Mouse (Mus musculus) lung, embryonic 14.5 days (tissue): ENCODE data around the gene Tpk1. TPM values are rescaled to one million over a fixed set of nuclear protein-coding genes. Genes with fewer than 3 reads are reported as not detected.
A peak's percentile ranks its signal among the peaks of the same experiment; 100 is the strongest.

Experiments
- ATAC-seq: fragments of 200-750 bp; cut with Nextera tagmentation; 2 replicates; pipeline ENCODE4 v1.8.0; 2017; ENCODE audit warnings: mild to moderate bottlenecking, moderate TSS enrichment, moderate library complexity; ENCODE audit not compliant: insufficient read depth
- DNase-seq: peaks from one replicate; pipeline ENCODE4 v3.0.0-alpha.2; 2015
- H3K27ac ChIP-seq: fragments of 300-500 bp; sonication (generic); 2 replicates; pipeline ENCODE4 v1.5.1; 2014; ENCODE audit warnings: low read depth, mild to moderate bottlenecking, moderate library complexity
- H3K27me3 ChIP-seq: fragments of 300-500 bp; sonication (generic); 2 replicates; pipeline ENCODE4 v1.6.1; 2014; ENCODE audit warnings: low read length, control low read depth; ENCODE audit not compliant: insufficient read depth
- H3K36me3 ChIP-seq: fragments of 300-500 bp; sonication (generic); 2 replicates; pipeline ENCODE4 v1.6.1; 2014; ENCODE audit warnings: control low read depth; ENCODE audit not compliant: insufficient read depth
- H3K4me1 ChIP-seq: fragments of 300-500 bp; sonication (generic); 2 replicates; pipeline ENCODE4 v1.6.1; 2014; ENCODE audit warnings: antibody characterized with exemption, control low read depth; ENCODE audit not compliant: insufficient read depth
- H3K4me2 ChIP-seq: fragments of 300-500 bp; sonication (generic); 2 replicates; pipeline ENCODE4 v1.6.1; 2014; ENCODE audit warnings: mild to moderate bottlenecking
- H3K4me3 ChIP-seq: fragments of 300-500 bp; sonication (generic); 2 replicates; pipeline ENCODE4 v1.5.1; 2014; ENCODE audit warnings: low read depth, low read length
- H3K9ac ChIP-seq: fragments of 300-500 bp; sonication (generic); 2 replicates; pipeline ENCODE4 v1.6.1; 2014
- H3K9me3 ChIP-seq: fragments of 300-500 bp; sonication (generic); 2 replicates; pipeline ENCODE4 v1.6.1; 2016; ENCODE audit warnings: low read depth, low read length, control low read depth
- CTCF ChIP-seq: IDR thresholded peaks from 2 replicates; pipeline ENCODE4 v1.5.1; 2016; ENCODE audit warnings: antibody characterized with exemption, low read depth
- WGBS: fragments of 180-500 bp; shearing (Covaris S2); extraction: QIAGEN DNeasy Blood & Tissue Kit; methylation state at CpG from one replicate; pipeline ENCODE4 v1.1.7; 2014; 5-methylcytosine and 5-hydroxymethylcytosine counted together
- polyA plus RNA-seq: library from polyadenylated mRNA; unstranded; fragments of >200 nt; fragmentation: Nextera tagmentation; extraction: Ambion mirVana; gene quantifications from 2 replicates; pipeline ENCODE4 v1.2.1, GENCODE M21; 2014

Gene Tpk1
- polyA plus RNA-seq, 1 experiment from 2014 or later = 12.4 TPM

DNA sequence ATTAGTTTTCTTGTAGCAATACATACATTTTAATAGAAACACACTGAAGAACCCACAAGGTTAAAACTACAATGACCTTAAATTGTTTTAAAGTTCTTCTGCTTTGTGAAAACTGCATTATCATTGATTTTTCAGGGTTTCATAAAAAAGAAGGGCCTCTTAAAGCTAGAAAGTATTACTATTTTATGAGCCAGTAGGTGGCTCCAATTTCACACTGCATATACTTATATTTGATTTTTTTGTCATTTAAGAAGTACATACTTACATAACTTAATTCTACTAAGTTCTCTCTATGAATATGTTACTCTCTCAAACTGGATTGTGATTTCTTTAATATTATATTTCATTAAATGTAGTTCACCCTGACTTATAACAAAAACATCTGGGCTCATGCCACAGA is 173.7 kb downstream of the Tpk1 start:
- no peaks in the 10 kb centered on the region for H3K36me3 ChIP-seq

DNA sequence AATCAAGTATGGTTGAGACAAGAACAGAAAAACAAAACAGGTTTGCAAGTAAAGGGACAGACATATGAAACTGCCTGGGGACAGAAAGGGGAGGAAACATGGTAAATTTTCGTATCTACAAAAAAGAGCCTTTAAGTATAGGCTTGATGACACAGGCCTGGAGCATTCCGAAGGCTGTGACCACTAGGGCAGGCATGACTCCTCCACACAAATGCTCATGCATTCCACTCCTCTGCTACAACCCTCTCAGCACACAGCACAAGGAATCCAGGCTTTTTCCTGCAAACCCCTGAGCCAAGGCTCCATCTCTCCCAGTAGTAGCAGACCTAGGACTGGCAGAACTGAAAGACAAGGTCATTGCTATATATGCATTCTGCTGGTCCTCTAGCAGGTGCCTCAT is 179.4 kb downstream of the Tpk1 start:
- 80% methylated on average over 2 of the region's 2 CpGs for WGBS
- H3K4me3 ChIP-seq = no peak overlapping the region
- no peak for DNase-seq
- ATAC-seq = no peak
- H3K4me1 ChIP-seq = no peaks in the 10 kb centered on the region
- no peak overlapping the region for H3K9ac ChIP-seq
- no peak overlapping the region for H3K4me2 ChIP-seq
- H3K9me3 ChIP-seq = no peaks in the 10 kb centered on the region
- H3K36me3 ChIP-seq = no peaks in the 10 kb centered on the region
- TF ChIP-seq CTCF = no peak
- no peak overlapping the region for H3K27ac ChIP-seq
- H3K27me3 ChIP-seq = no peaks in the 10 kb centered on the region

More for the DNA sequence above, 173.7 kb downstream of the Tpk1 start:
- peak; percentile 57 for DNase-seq
- Histone ChIP-seq H3K9me3 (peaks cover 7% of the 10 kb centered on the region; the same call in 1 of the 2 replicates), H3K27me3 (no peaks in the 10 kb centered on the region), H3K9ac (no peak overlapping the region), H3K4me1 (no peaks in the 10 kb centered on the region), H3K4me3 (no peak overlapping the region), H3K4me2 (no peak overlapping the region), H3K27ac (no peak overlapping the region)
- ATAC-seq = no peak
- peak; percentile 17; the same call in 1 of the 2 replicates for TF ChIP-seq CTCF

DNA sequence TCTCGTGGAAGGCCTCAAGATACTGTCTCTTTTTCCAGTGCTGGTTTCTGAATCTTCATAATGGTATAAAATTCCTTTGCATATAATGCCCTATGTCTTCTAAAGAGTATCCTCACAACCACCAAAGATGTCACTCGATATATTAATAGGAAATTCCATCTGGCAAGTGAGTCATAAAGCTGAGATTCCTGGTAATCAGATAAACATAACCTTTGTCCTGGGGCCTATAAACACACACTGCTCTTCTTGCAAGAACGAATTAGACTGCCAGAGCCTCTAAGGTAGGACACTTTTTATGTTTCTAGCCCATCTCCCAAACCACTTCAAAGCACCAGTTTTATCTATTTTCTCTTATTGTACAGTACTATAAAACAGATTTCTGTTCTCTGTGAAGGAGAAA is 185.4 kb downstream of the Tpk1 start:
- Histone ChIP-seq H3K9me3 (no peaks in the 10 kb centered on the region), H3K9ac (no peak overlapping the region), H3K27me3 (no peaks in the 10 kb centered on the region), H3K4me1 (no peaks in the 10 kb centered on the region), H3K4me3 (no peak overlapping the region), H3K4me2 (no peak overlapping the region), H3K36me3 (no peaks in the 10 kb centered on the region), H3K27ac (no peak overlapping the region)
- ATAC-seq = no peak
- no peak for TF ChIP-seq CTCF
- 51% methylated on average over 3 of the region's 3 CpGs for WGBS
- no peak for DNase-seq

DNA sequence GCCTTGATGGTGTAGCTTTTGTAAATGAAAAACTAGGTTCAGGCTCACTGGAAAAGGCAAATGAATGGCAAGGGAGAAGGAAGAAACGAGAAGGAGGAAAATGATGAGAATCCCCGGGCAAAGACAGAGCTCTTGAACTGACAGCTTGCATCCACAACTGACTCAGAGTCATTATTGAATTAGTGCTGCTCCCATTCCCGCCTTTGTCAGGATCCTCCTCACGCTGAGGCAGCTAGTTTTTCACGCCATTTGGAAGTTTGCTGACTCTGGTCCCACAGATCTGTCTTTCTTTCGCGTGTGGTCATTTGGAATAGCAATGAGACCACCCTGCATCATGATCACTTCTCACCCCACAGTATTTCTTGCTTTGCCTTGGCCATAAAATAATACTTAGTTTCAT is 187.3 kb downstream of the Tpk1 start:
- Histone ChIP-seq H3K4me3 (no peak overlapping the region), H3K27ac (no peak overlapping the region), H3K4me1 (no peaks in the 10 kb centered on the region), H3K27me3 (no peaks in the 10 kb centered on the region), H3K9ac (no peak overlapping the region), H3K4me2 (no peak overlapping the region), H3K9me3 (no peaks in the 10 kb centered on the region), H3K36me3 (no peaks in the 10 kb centered on the region)
- WGBS = 78% methylated on average over 7 of the region's 7 CpGs
- no peak for ATAC-seq
- no peak for DNase-seq
- TF ChIP-seq CTCF = no peak

DNA sequence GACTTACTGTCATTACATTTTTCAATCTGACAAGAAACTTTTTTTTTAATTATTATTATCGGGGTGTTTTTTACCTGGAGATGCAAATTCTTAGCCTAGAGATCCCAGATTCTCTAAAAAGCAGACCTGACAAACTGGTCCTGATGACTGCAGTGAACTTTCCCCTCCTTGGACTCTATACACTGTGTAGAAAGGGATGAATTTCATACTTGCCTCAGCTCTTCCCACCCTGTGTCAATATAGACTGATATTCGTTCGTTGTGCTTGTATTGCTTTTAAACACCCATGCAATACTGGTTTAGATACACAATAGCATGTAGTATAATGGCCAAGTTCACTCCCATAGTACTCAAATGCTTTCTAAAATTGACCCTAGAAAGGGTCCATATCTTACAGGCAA is 189.7 kb downstream of the Tpk1 start:
- DNase-seq (no peak), ATAC-seq (no peak)
- no peak for TF ChIP-seq CTCF
- H3K4me1 ChIP-seq = no peaks in the 10 kb centered on the region
- H3K9ac ChIP-seq = no peak overlapping the region
- no peak overlapping the region for H3K27ac ChIP-seq
- no peaks in the 10 kb centered on the region for H3K27me3 ChIP-seq
- no peaks in the 10 kb centered on the region for H3K9me3 ChIP-seq
- H3K36me3 ChIP-seq = no peaks in the 10 kb centered on the region
- no peak overlapping the region for H3K4me3 ChIP-seq
- WGBS = 89% methylated on average over 3 of the region's 3 CpGs
- H3K4me2 ChIP-seq = no peak overlapping the region

DNA sequence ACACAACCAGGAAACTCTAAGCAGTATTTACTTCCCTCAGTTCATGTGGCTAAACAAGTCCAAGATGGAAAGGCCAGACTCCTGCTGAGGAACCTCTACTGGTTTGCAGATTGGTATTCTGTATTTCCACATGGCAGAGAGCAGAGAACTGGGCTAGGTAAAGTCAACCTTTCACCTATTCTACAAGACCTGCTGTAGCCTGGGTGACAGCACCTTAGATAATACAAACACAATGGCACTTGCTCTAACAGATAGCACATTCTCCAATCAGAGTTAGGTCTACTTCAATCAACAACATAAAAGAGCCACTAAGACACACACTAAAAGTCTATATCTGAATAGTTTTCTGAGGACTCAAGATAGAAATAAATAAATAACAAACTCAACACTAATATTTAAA is 190.2 kb downstream of the Tpk1 start:
- Histone ChIP-seq H3K4me3 (no peak overlapping the region), H3K36me3 (no peaks in the 10 kb centered on the region), H3K9ac (no peak overlapping the region), H3K27me3 (no peaks in the 10 kb centered on the region), H3K9me3 (no peaks in the 10 kb centered on the region), H3K27ac (no peak overlapping the region), H3K4me1 (no peaks in the 10 kb centered on the region), H3K4me2 (no peak overlapping the region)
- no peak for DNase-seq
- ATAC-seq = no peak
- no peak for TF ChIP-seq CTCF

DNA sequence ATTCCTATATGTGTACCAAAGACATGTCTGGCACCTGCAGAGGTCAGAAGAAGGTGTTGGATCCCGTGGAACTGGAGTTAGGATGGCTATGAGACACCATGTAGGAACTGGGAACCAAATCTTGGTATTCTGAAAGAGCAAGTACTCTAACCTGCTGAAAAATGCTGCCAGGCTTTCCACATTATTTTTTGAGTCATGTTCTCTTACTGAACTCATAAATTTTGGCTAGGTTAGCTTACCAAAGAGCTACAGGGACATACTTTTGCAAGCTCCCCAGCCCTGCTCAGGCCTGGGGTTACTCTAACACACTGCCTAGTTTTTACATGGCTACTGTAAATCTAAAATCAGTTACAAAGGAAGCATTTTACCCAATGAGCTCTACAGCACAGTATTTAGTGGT is 194.5 kb downstream of the Tpk1 start:
- ATAC-seq (no peak), DNase-seq (no peak)
- H3K9ac ChIP-seq = no peak overlapping the region
- H3K36me3 ChIP-seq = no peaks in the 10 kb centered on the region
- H3K27me3 ChIP-seq = no peaks in the 10 kb centered on the region
- WGBS = 75% methylated on average over 1 of the region's 1 CpGs
- no peak for TF ChIP-seq CTCF
- H3K9me3 ChIP-seq = no peaks in the 10 kb centered on the region
- H3K4me3 ChIP-seq = no peak overlapping the region
- H3K4me1 ChIP-seq = no peaks in the 10 kb centered on the region
- no peak overlapping the region for H3K27ac ChIP-seq
- no peak overlapping the region for H3K4me2 ChIP-seq
